Mouse (Mus musculus): ENCODE results near the gene Olfr948. TPM values are rescaled to one million over a fixed set of nuclear protein-coding genes. Genes with fewer than 3 reads are reported as not detected.

Olfr948 gene
- total RNA-seq (2021), result not detected
- long read RNA-seq, experiment 1, result 0 reads
- long read RNA-seq, experiment 2, result 0 reads

GRCm38 (mm10) chr9:39325945-39326344 is at the start of gene Olfr948:
Olfr948 (minus strand) TSS chr9:39326045.
- DNase-seq (ENCODE audit: extremely low spot score in 1 of 2, low spot score in 2 of 2), result no peak
- H3K4me3 ChIP-seq, result no peak within 1 kb of the TSS
- no peak for TF ChIP-seq CTCF (IDR thresholded peaks at IDR 0.05)
- intact Hi-C loops (cut with DNase I), result no loop called here
- H3K27ac ChIP-seq, result no peak within 1 kb of the TSS

- intact Hi-C loops (cut with DNase I), result no loop called here
- DNase-seq (ENCODE audit: extremely low spot score in 1 of 2, low spot score in 2 of 2), result no peak
- TF ChIP-seq CTCF (IDR thresholded peaks at IDR 0.05), result no peak
- Histone ChIP-seq H3K4me3 (no peak overlapping the region), H3K27ac (no peak overlapping the region)
Measured at GRCm38 (mm10) chr9:39287136-39287535, 38.7 kb downstream of the Olfr948 start.

- no peak for DNase-seq (ENCODE audit: extremely low spot score in 1 of 2, low spot score in 2 of 2)
- Histone ChIP-seq H3K27ac (no peak within 1 kb of the TSS), H3K4me3 (no peak within 1 kb of the TSS)
- no peak for TF ChIP-seq CTCF (IDR thresholded peaks at IDR 0.05)
- intact Hi-C loops (cut with DNase I), result no loop called here
Measured at GRCm38 (mm10) chr9:39276718-39277117, 49.1 kb downstream of the Olfr948 start, which contains the start of gene Olfr945. Olfr945 (minus strand) TSS chr9:39276818.

Other genes starting within 250 kb of the Olfr948 start
- gene Olfr938, start 247.2 kb downstream of the Olfr948 start, total RNA-seq (2021), result not detected
- not detected for gene Olfr27, start 197.9 kb downstream of the Olfr948 start, total RNA-seq (2021)
- gene Olfr943, start 159.7 kb downstream of the Olfr948 start, total RNA-seq (2021), result not detected
- not detected for gene Olfr944, start 124.1 kb downstream of the Olfr948 start, total RNA-seq (2021)
- not detected for gene Olfr1537, start 76.1 kb downstream of the Olfr948 start, total RNA-seq (2021)
- not detected for gene Olfr945, start 49.2 kb downstream of the Olfr948 start, total RNA-seq (2021)
- gene Olfr951, start 61.4 kb upstream of the Olfr948 start, total RNA-seq (2021), result not detected
- gene Olfr952, start 101.1 kb upstream of the Olfr948 start, total RNA-seq (2021), result not detected
- not detected for gene Olfr954, start 130.7 kb upstream of the Olfr948 start, total RNA-seq (2021)
- not detected for gene Olfr955, start 145.9 kb upstream of the Olfr948 start, total RNA-seq (2021)
- gene Olfr44, start 167.9 kb upstream of the Olfr948 start, total RNA-seq (2021), result not detected
- not detected for gene Olfr957, start 189.8 kb upstream of the Olfr948 start, total RNA-seq (2021)
- not detected for gene Olfr958, start 228.0 kb upstream of the Olfr948 start, total RNA-seq (2021)
- not detected for gene Olfr959, start 249.5 kb upstream of the Olfr948 start, total RNA-seq (2021)